Mouse (Mus musculus) intestine, embryonic 15.5 days (tissue): ENCODE results near the gene Crocc. TPM values are rescaled to one million over a fixed set of nuclear protein-coding genes. Genes with fewer than 3 reads are reported as not detected.

Experiments
- ATAC-seq: fragments of 200-750 bp; cut with Nextera tagmentation; 2 replicates; pipeline ENCODE4 v1.8.0; 2017; ENCODE audit warnings: moderate TSS enrichment, moderate library complexity
- H3K27ac ChIP-seq: fragments of 300-500 bp; sonication (generic); 2 replicates; pipeline ENCODE4 v1.5.1; 2015; ENCODE audit warnings: mild to moderate bottlenecking, inconsistent platforms
- H3K27me3 ChIP-seq: fragments of 300-500 bp; sonication (generic); replicated peaks from 2 replicates; pipeline ENCODE4 v1.6.1; 2015; ENCODE audit warnings: inconsistent platforms
- H3K36me3 ChIP-seq: fragments of 300-500 bp; sonication (generic); 2 replicates; pipeline ENCODE4 v1.6.1; 2015; ENCODE audit warnings: inconsistent platforms
- H3K4me1 ChIP-seq: fragments of 300-500 bp; sonication (generic); replicated peaks from 2 replicates; pipeline ENCODE4 v1.6.1; 2015; ENCODE audit warnings: inconsistent platforms
- H3K4me2 ChIP-seq: fragments of 300-500 bp; sonication (generic); replicated peaks from 2 replicates; pipeline ENCODE4 v1.6.1; 2015; ENCODE audit warnings: mild to moderate bottlenecking, inconsistent platforms
- H3K4me3 ChIP-seq: fragments of 300-500 bp; sonication (generic); replicated peaks from 2 replicates; pipeline ENCODE4 v1.5.1; 2015; ENCODE audit warnings: inconsistent platforms
- H3K9ac ChIP-seq: fragments of 300-500 bp; sonication (generic); 2 replicates; pipeline ENCODE4 v1.6.1; 2015; ENCODE audit warnings: inconsistent platforms
- H3K9me3 ChIP-seq: fragments of 300-500 bp; sonication (generic); 2 replicates; pipeline ENCODE4 v1.6.1; 2016; ENCODE audit warnings: inconsistent platforms
- WGBS: fragments of 180-500 bp; shearing (Covaris S2); methylation state at CpG from one replicate; pipeline ENCODE4 v1.1.7; 2015; 5-methylcytosine and 5-hydroxymethylcytosine counted together
- polyA plus RNA-seq: library from polyadenylated mRNA; unstranded; fragments of >200 nt; fragmentation: Nextera tagmentation; extraction: Ambion mirVana; gene quantifications from 2 replicates; pipeline ENCODE4 v1.2.1, GENCODE M21; 2015

Gene Crocc
- polyA plus RNA-seq, 1 experiment from 2014 or later: 4.0 TPM

DNA sequence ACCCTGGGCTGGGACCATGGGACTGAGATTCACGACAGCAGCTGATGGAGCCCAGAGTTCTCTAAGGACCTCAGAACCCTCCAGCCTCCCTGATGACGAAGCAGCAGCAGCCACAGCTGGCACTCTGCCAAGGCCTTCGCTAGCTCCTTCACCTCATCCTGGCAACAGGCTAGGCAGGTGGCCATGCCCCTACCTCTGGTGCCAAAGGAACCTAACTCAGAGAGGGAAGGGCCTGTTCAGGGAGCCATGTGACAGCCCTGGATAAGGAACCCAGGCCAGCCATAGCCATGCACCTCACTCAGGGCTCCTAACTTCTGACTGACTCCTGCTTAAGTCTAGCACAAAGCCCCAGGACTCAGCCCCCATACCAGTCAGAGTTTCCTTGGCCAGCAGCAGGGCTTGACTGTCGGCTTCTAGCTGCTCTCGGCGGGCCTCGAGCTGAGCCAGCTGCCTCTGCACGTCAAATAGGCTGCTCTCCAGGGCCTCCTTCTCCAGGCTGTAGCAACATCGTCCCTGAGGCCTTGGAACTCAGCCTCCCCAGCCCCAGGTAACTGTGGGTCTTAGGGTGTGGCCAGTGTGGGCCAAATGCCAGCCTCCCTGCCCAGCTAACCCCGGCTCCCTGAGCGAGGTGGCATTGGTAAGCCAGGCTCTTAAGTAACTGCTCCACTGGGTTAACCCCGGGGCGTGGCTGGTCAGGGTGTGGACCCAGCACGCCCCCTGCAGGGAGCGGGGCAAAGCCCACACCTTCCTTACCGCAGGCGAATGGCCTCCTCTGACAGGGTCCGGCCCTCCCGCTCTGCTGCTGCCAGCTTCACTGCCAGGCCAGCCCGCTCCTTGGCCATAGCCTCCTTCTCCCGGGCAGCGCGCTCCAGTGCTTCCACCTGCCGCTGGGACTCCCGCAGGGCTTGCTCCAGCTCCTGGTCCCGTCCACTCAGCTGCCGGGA, 26.5 kb downstream of the Crocc start:
- Histone ChIP-seq H3K27me3 (no peaks in the 10 kb centered on the region), H3K4me2 (no peak overlapping the region), H3K27ac (peak overlapping the region; percentile 22; the same call in 1 of the 2 replicates), H3K9me3 (no peaks in the 10 kb centered on the region), H3K4me1 (peaks cover 9% of the 10 kb centered on the region), H3K36me3 (no peaks in the 10 kb centered on the region; the same call in 1 of the 2 replicates), H3K9ac (no peak overlapping the region), H3K4me3 (no peak overlapping the region)
- peak; percentile 59 for ATAC-seq
- WGBS: 74% methylated on average over 27 of the region's 27 CpGs

DNA sequence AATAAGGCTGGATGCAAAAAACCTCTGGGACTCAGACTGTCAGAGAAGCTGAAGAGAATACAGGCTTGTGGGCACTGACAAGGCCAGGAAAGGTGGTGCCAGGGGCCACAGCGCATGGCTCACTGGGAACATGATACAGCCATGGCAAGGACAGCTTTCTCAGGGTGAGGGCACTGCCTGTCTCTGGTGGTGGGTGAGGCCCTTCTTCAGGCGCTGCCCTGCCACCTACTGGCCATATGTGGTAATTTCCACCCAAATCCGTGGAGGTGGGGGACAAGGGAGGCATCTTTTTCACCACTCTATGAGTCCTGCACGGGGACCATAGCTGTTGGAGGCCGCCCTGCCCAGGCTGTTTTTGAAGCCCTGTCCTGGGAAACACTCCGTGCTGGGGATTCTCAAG, 28.6 kb downstream of the Crocc start:
- Histone ChIP-seq H3K36me3 (no peaks in the 10 kb centered on the region; the same call in 1 of the 2 replicates), H3K27ac (no peak overlapping the region), H3K27me3 (no peaks in the 10 kb centered on the region), H3K4me3 (no peak overlapping the region), H3K4me2 (no peak overlapping the region), H3K4me1 (peaks cover 9% of the 10 kb centered on the region), H3K9me3 (no peaks in the 10 kb centered on the region), H3K9ac (no peak overlapping the region)
- peak; percentile 53 for ATAC-seq
- WGBS: 12% methylated on average over 6 of the region's 6 CpGs

DNA sequence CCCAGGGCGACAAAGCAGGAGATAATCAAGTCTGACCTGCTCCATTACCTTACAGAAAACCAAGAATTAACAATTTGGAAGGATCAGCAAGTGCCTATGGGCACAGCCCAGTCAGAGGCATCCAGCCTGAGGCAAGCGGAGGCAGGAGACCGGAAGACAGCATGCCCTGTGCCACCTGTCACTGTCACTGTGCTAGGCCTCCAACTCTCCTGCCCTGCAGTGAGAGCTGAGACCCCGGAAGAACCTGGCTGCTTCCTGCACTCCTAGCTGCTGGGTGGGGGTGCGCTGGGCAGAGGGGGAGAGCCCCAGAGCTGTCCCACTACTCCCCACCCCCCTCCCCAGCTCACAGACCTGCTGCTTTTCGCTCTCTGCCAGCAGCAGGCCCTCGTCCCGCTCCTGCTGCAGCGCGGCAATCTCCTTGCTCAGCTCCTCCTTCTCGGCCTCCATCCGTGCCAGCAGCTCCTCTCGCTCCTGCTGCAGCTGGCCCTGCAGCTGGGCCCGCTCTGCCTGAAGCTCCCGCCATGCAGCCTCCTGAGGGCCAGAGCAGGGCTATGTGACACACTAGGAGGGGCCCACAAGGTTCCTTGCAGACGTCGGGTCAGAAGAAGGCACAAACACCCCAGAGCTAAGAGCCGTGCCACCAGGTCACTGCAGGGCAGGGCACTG, 29.7 kb downstream of the Crocc start:
- no peak overlapping the region for H3K27ac ChIP-seq
- no peaks in the 10 kb centered on the region for H3K27me3 ChIP-seq
- no peak overlapping the region; the same call in 1 of the 2 replicates for H3K9ac ChIP-seq
- peaks cover 9% of the 10 kb centered on the region for H3K4me1 ChIP-seq
- H3K36me3 ChIP-seq: no peaks in the 10 kb centered on the region; the same call in 1 of the 2 replicates
- WGBS: 88% methylated on average over 18 of the region's 18 CpGs
- H3K4me3 ChIP-seq: no peak overlapping the region
- ATAC-seq: no peak
- no peak overlapping the region for H3K4me2 ChIP-seq
- no peaks in the 10 kb centered on the region for H3K9me3 ChIP-seq

DNA sequence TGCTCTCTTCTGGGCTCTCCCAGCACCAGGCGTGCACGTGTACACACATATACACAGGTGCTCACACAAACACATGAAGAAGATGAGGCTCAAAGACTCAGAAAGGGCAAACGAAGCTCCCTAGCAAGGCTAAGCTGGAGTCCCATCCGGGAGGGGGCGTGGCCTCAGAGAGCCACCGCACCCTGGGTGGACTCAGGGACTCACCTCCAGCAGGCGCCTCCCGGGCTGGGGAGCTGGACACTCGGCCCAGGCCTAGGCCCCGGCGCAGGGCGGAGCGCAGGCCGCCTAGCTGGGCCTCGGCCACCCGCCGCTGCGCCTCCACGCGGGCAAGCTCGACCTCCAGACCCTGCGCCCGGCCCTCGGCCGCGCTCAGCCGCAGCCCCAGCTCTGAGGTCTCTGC, 35.4 kb downstream of the Crocc start:
- 0 out of 2 replicates have a peak, but pooled peaks have one; percentile 14 for ATAC-seq
- Histone ChIP-seq H3K9me3 (no peaks in the 10 kb centered on the region), H3K36me3 (no peaks in the 10 kb centered on the region), H3K27ac (no peak overlapping the region), H3K27me3 (no peaks in the 10 kb centered on the region), H3K4me3 (no peak overlapping the region), H3K4me1 (peaks cover 32% of the 10 kb centered on the region), H3K4me2 (no peak overlapping the region), H3K9ac (no peak overlapping the region)
- WGBS: 75% methylated on average over 27 of the region's 27 CpGs

DNA sequence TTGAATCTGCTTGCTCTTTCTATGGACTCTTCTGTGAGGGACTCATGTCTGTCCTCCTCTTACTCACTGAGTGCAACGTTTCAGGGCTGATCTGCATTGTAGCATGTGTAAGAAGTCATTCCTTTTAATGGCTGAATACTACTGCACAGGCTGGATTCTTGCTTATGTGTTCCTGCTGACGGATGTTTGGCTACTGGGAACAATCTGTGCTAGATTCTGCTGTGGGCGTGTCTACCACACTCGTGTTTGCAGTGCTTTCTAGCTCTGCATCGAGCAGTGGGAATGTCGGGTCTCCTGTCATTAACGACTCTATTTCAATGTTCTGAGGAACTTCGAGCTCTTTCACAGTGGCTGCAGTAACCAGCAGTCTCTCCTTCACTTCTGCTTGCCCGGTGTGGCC, 36.3 kb downstream of the Crocc start:
- Histone ChIP-seq H3K4me1 (peaks cover 35% of the 10 kb centered on the region), H3K27me3 (no peaks in the 10 kb centered on the region), H3K9ac (peak overlapping the region; percentile 15; the same call in 1 of the 2 replicates), H3K27ac (no peak overlapping the region), H3K4me3 (no peak overlapping the region), H3K4me2 (no peak overlapping the region), H3K36me3 (no peaks in the 10 kb centered on the region), H3K9me3 (no peaks in the 10 kb centered on the region)
- WGBS: 50% methylated on average over 9 of the region's 9 CpGs
- ATAC-seq: no peak

DNA sequence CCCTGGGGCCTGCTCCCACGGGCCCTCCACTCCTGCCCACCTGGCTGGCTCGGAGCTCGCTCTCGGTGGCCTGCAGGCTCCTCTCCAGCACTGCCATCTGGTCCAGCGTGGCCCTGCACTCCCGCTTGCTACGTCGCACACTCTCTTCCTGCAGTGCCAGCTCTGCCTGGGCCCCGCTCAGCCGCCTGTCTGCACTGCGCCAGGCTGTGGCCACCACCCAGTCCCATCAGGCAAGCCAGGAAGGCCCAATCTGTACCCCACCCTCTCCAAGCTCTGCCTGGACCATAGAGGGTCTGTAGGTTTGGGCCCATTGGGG, 38.8 kb downstream of the Crocc start:
- Histone ChIP-seq H3K4me2 (0 out of 2 replicates have a peak overlapping the region, but pooled peaks have one; percentile 3), H3K4me1 (peaks cover 38% of the 10 kb centered on the region), H3K4me3 (no peak overlapping the region), H3K27me3 (no peaks in the 10 kb centered on the region), H3K9ac (no peak overlapping the region), H3K9me3 (no peaks in the 10 kb centered on the region), H3K36me3 (no peaks in the 10 kb centered on the region), H3K27ac (peak overlapping the region; percentile 90)
- ATAC-seq: no peak
- WGBS: 52% methylated on average over 11 of the region's 11 CpGs

DNA sequence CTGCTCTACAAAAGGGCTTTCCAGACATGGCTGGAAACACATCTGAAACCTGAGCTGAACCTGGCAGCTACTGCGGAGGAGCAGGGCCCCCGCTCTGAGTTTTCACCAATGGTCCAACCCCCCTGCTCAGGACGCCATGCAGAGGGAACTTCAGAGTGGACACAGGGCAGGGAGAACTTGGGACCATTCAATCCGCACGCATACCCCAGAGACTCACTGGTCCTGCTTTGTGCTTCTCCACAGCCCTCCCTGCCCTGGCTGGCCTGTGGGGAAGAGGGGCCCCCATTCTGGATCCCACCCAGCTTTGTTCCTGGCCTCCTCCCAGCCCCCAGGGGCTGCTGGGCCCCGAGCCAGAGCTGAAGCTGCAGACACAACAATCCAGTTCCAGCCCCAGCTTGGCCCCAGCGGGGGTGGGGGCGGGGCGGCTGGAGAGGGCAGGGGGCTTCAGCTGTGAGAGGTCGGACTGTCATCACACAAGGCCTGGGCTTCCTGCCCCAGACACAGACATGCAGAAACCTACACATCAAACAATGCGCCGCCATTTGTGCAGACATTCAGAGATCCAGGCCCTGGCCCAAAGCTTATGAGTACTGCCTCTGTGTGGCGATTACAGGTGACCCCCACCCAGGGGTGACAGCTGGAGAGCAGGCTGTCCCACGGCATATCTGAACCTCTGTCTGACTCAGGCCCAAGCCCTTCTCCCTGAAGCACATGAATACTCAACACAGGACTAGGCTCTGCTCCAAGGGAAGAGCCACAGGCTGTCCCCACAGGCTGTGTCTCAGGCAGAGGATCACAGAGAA, 39.3 kb downstream of the Crocc start:
- Histone ChIP-seq H3K4me2 (peak overlapping the region; percentile 40), H3K4me1 (peaks cover 42% of the 10 kb centered on the region), H3K27ac (peak overlapping the region; percentile 90), H3K9ac (peak overlapping the region; percentile 17; the same call in 1 of the 2 replicates), H3K4me3 (no peak overlapping the region), H3K36me3 (no peaks in the 10 kb centered on the region), H3K9me3 (no peaks in the 10 kb centered on the region), H3K27me3 (no peaks in the 10 kb centered on the region)
- ATAC-seq: peak; percentile 85
- 34% methylated on average over 14 of the region's 14 CpGs for WGBS

DNA sequence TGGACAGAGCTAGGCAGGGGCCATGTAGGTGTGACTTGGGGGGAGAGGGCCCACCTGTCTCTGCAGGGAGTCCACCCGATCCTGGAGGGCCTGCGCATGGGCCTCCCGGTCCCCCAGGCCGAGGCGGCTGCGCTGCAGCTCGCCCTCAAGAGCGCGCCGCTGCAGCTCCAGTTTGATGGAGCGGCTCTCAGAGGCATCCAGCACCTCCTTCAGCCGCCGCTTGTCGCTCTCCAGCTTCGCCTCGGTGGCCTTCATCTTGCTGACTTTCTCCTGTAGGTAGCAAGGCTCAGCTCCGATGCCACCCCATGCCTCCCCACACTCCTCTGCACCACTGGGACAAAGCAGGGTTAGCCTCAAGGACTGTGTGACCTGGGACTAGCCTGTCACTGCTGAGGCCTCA, 40.1 kb downstream of the Crocc start:
- WGBS: 71% methylated on average over 17 of the region's 17 CpGs
- peak overlapping the region; percentile 90 for H3K27ac ChIP-seq

DNA sequence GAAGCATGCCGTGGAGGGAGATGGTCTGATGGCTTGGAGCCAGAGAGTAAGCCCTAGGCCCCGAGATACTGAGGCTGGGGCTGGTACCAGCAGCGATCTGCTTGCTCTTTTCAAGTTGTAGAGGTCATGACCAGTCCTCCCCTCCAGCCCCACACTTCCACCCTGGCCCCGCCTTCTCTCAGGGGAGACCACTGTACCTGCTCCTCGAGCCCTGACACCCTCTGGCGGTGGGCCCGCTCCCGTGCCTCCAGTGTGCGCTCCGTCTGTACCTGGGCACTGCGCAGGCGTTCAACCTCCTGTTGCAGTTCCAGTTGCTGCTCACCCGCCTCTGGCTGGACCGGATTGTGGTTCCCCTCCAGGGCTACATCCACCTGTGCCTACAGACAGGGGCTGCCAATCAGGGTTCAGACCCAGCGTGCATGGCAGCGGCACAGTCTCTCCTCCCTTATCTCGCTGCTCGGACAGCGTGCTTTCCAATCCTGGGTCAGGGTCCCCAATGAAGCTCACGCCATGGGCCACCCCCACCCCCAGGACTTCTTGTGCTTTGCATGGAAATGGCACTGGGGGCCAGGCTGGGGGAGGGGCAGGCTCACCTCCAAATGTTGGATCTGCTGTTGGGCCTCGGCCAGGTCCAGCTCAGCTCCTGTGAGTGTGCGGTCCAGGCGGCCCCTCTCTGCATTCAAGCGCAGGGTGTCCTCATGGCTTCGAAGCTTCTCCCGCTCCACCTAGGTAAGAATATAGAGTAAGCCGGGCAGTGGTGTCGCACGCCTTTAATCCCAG, 42.5 kb downstream of the Crocc start:
- Histone ChIP-seq H3K36me3 (peaks cover 6% of the 10 kb centered on the region; the same call in 1 of the 2 replicates), H3K27ac (no peak overlapping the region), H3K9me3 (no peaks in the 10 kb centered on the region), H3K4me1 (peaks cover 33% of the 10 kb centered on the region), H3K4me3 (no peak overlapping the region), H3K9ac (no peak overlapping the region), H3K27me3 (no peaks in the 10 kb centered on the region), H3K4me2 (no peak overlapping the region)
- WGBS: 81% methylated on average over 29 of the region's 29 CpGs
- no peak for ATAC-seq

More for the DNA sequence above, 40.1 kb downstream of the Crocc start:
- no peak for ATAC-seq
- H3K4me2 ChIP-seq: peak overlapping the region; percentile 40
- no peak overlapping the region for H3K4me3 ChIP-seq
- H3K36me3 ChIP-seq: peaks cover 6% of the 10 kb centered on the region; the same call in 1 of the 2 replicates
- H3K9me3 ChIP-seq: no peaks in the 10 kb centered on the region
- no peaks in the 10 kb centered on the region for H3K27me3 ChIP-seq
- peak overlapping the region; percentile 6; the same call in 1 of the 2 replicates for H3K9ac ChIP-seq
- peaks cover 41% of the 10 kb centered on the region for H3K4me1 ChIP-seq

DNA sequence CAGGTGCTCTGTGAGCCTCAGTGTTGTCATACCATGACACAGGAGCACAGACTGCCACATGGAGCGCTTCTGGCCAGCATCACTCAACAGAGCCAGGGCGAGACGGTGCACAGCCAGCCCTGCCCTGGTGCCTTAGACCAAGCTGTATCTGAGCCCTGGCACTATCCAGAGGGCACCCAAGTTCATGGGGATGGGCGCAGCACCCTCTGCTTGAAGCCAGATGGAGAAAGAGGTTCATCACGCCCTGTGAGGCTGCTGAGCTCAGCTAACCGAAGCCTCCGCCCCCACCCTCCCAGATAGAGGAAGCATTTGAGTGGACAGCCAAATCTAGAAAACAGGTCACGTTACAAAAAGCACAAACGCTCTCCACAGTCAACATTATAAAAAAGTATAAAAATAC, 44.0 kb downstream of the Crocc start:
- Histone ChIP-seq H3K9me3 (no peaks in the 10 kb centered on the region), H3K27me3 (no peaks in the 10 kb centered on the region), H3K4me3 (no peak overlapping the region), H3K36me3 (peaks cover 6% of the 10 kb centered on the region; the same call in 1 of the 2 replicates), H3K4me1 (peaks cover 35% of the 10 kb centered on the region), H3K9ac (no peak overlapping the region), H3K27ac (no peak overlapping the region), H3K4me2 (no peak overlapping the region)
- ATAC-seq: no peak
- WGBS: 72% methylated on average over 9 of the region's 9 CpGs

DNA sequence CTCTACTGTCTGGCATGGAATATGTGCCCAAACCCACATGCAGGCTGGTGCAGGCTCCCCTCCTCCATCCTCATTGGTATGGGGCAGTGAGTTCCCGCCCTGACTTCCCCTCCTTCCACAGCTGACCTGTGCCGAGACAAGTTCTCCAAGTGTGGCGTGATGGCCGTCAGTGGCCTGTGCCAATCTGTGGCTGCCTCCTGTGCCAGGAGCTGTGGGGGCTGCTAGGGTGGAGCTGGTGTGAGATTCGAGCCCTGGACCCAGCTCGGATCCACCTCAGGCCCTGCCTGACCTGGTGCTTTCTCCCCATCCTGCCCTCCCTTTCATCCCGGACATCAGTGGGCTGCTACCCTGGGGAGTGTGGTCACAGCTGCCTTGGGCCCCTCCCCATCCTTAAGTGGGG, 45.0 kb downstream of the Crocc start:
- H3K4me2 ChIP-seq: no peak overlapping the region
- no peaks in the 10 kb centered on the region for H3K27me3 ChIP-seq
- no peak overlapping the region for H3K27ac ChIP-seq
- H3K9me3 ChIP-seq: no peaks in the 10 kb centered on the region
- peaks cover 26% of the 10 kb centered on the region for H3K4me1 ChIP-seq
- H3K4me3 ChIP-seq: no peak overlapping the region
- peaks cover 6% of the 10 kb centered on the region; the same call in 1 of the 2 replicates for H3K36me3 ChIP-seq
- no peak for ATAC-seq
- WGBS: 79% methylated on average over 7 of the region's 7 CpGs
- no peak overlapping the region for H3K9ac ChIP-seq
